Mouse (Mus musculus) ovary, postnatal 10 days (tissue): ENCODE data around the gene Krtap14.

Experiments
- DNase-seq: peaks from one replicate; pipeline ENCODE4 v3.0.0; 2022; ENCODE audit warnings: low spot score

Krtap14 gene

GRCm38 (mm10) chr16:88826095-88826652 is at the start of gene Krtap14:
Gene Krtap14 (minus strand): TSS chr16:88826145.
- no peak for DNase-seq

GRCm38 (mm10) chr16:88874169-88874568 is 48.2 kb upstream of the Krtap14 start, which contains the start of gene Krtap19-2:
Gene Krtap19-2 (minus strand): TSS chr16:88874269.
- DNase-seq: no peak

DNA sequence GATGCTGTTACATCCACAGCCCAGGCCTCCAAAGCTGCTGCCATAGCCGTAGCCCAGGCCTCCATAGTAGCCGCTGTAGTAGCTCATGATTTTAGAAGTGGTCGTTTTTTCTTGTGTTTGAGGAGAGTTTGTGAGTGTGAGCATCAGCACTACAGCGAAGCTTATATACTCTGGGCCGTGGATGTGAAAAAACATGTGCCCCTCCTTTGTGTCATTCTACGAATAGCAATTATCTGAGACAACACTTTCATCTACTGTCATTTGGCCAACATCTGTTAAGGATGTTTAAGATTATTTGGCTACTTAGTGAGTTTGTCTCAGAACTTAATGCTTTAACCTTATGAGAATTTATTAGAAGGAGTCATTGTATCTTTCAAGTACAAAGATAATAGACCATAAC is 43.4 kb upstream of the Krtap14 start, which contains the start of gene Krtap19-1:
Gene Krtap19-1 (minus strand): TSS at position 101 of the 400 bp plus-strand sequence.
- no peak for DNase-seq

DNA sequence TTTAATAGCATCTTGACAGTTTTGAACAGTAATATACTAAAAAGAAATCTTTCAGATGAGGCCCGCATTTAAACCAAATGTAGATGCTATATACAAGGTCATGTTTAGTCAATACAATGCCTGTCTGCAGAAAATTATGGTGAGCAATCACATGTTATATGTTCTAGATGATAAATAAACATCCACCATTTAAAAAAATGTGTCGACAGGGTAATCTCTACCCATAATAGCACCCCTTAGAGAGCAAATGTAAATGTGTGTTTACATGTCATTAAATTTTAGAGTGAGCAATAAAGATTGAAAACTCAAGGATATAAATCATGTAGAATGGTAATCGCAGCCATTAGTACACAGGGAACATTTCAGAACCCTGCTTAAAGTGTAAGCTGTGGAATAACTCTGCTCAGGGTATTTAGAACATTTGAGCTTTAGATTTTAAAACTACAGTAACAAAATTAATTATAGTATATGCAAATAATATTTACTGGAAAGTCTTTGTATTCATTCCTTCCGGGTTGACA is 39.0 kb upstream of the Krtap14 start:
- DNase-seq: no peak

DNA sequence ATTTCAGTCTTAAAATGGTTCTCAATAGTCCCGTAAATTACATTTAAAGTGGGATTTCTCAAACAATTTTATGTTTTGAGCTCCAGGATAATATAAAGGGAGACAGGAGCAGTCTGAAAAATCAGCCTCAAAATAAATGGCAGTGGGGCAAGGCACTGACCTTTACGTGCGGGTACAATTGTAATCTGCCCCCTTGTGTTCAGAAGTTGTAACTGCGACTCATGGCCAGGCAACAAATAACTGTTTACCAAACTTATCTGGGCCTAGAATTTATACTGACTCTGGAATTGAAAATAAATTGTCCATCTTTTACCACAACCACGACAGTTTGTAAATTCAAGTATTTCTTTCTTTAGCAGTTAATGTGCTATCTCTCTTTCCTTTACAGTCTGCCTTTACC is 25.5 kb upstream of the Krtap14 start:
- no peak for DNase-seq

DNA sequence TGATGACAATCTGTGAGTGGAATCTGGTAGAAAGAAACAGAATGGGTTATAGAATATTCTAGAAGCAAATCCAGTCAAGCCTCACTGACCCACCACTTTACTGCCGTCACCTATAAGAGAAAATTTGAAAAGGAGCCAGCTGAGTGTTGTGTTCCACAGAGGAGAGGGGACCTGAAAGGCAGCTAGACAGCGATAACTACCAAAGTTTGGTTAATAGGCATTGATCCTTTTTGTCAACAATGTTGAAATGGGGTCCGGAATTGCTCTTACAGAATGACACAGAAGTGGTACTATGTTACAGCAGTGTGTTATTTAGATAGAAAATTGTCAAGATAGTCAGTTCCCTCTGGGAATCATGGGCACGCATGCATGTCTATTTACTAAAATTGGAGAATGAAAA is 22.6 kb upstream of the Krtap14 start:
- DNase-seq: no peak

DNA sequence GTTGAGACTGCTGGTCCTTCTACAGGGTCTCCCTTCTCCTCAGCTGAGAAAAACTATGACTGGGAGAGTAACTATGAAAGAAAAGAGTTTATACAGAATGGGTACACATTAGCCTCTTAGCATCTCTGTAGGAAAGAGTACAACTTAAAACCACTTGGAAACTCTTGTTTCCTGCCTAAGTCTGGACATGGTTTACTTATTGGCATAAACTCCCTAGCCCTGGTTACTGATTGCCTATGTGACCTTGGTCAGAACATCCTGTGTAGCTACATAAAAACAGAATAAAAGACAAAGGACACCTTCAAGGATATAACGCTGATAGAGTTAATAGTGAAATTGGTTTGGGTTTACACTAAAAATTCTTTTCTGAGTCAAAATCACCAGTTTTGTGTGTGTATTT is 21.4 kb upstream of the Krtap14 start:
- DNase-seq: no peak

- DNase-seq: no peak
Measured at GRCm38 (mm10) chr16:88826978-88827377, 1.0 kb upstream of the Krtap14 start.

- DNase-seq: no peak
Measured at GRCm38 (mm10) chr16:88823736-88824135, 2.2 kb downstream of the Krtap14 start.

DNA sequence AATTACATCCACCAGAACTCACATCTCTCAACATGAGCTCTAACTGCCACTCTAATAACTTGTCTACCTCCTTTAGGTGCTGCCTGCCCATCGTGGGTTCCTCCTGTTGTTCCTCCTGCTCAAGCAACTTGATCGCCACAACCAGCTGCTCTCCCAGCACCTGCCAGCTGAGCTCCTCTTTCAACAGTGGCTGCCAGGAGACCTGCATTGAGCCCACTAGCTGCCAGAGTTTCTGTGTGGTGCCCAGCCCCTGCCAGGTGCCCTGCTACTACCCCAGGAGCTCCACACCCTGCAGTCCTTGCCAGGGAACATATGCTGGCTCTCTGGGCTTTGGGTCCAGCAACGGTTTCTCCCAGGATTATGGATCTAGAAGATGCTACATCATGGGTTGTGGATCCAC is 5.9 kb downstream of the Krtap14 start, which contains the start of gene Krtap15:
Gene Krtap15 (plus strand): TSS at position 150 of the 400 bp plus-strand sequence.
- DNase-seq: no peak

GRCm38 (mm10) chr16:88811827-88812226 is 14.1 kb downstream of the Krtap14 start, which contains the start of gene Gm20741:
Gene Gm20741 (minus strand): TSS chr16:88812220.
- no peak for DNase-seq

GRCm38 (mm10) chr16:88786786-88787185 is 39.2 kb downstream of the Krtap14 start:
- no peak for DNase-seq

- no peak for DNase-seq
Measured at GRCm38 (mm10) chr16:88777596-88777995, 48.3 kb downstream of the Krtap14 start, which contains the start of gene Gm5965. Gene Gm5965 (plus strand): TSS chr16:88777896.

- no peak for DNase-seq
Measured at GRCm38 (mm10) chr16:88774106-88774505, 51.8 kb downstream of the Krtap14 start, which contains the start of gene 2310057N15Rik. Gene 2310057N15Rik (minus strand): TSS chr16:88774206.
